Mouse (Mus musculus) CH12.LX (cell line): Measurements from ENCODE around the gene Evpl. TPM values are rescaled to one million over a fixed set of nuclear protein-coding genes. Genes with fewer than 3 reads are reported as not detected.
A peak's percentile ranks its signal among the peaks of the same experiment; 100 is the strongest.
"Not testable (repeated sequence)": the region's sequence is repeated elsewhere in the genome, so short reads cannot be mapped to it uniquely, and the experiment has no call there.

Experiments
- DNase-seq: peaks from one replicate; pipeline ENCODE4 v3.0.0-alpha.2; 2013; ENCODE audit errors: extremely low read depth
- H3K27ac ChIP-seq: 2 replicates; pipeline ENCODE4 v1.5.1; 2012; ENCODE audit warnings: low read depth, mild to moderate bottlenecking, control low read depth, moderate library complexity; ENCODE audit not compliant: insufficient read depth
- H3K27me3 ChIP-seq: replicated peaks from 2 replicates; pipeline ENCODE3; 2012; ENCODE audit warnings: inconsistent platforms
- H3K36me3 ChIP-seq, 2 experiments: replicated peaks in 1 of 2; 2 replicates each; pipeline versions ENCODE3 to v1.6.1; 2012; ENCODE audit warnings: inconsistent platforms in 1 of 2, low read length in 1 of 2, mild to moderate bottlenecking in 1 of 2, mixed read lengths in 1 of 2, moderate library complexity in 1 of 2; ENCODE audit not compliant: control insufficient read depth in 1 of 2, insufficient read depth in 1 of 2
- H3K4me1 ChIP-seq, 2 experiments: 2 replicates each; pipeline ENCODE4 v1.6.1; 2012; ENCODE audit warnings: inconsistent platforms in 1 of 2, moderate library complexity in 1 of 2; ENCODE audit not compliant: insufficient read depth in 2 of 2, control insufficient read depth in 1 of 2
- H3K4me2 ChIP-seq: 2 replicates; pipeline ENCODE4 v1.6.1; 2012; ENCODE audit warnings: low read depth, mild to moderate bottlenecking, control low read depth; ENCODE audit not compliant: poor library complexity, insufficient read depth, severe bottlenecking
- H3K4me3 ChIP-seq, 3 experiments: fragments of 150-350 bp in 1 of 3; sonication (generic) in 1 of 3; replicated peaks in 1 of 3; 2 replicates each; pipeline versions ENCODE3 to v1.5.1; 2011 to 2012; ENCODE audit warnings: low read depth in 2 of 3, low read length in 2 of 3, mild to moderate bottlenecking in 2 of 3, moderate library complexity in 2 of 3, control low read depth in 1 of 3, improper control_type of control experiment in 1 of 3, inconsistent platforms in 1 of 3, mixed read lengths in 1 of 3; ENCODE audit not compliant: poor library complexity in 1 of 3
- H3K79me2 ChIP-seq: replicated peaks from 2 replicates; pipeline ENCODE4 v1.6.1; 2012; ENCODE audit warnings: mild to moderate bottlenecking, moderate library complexity; ENCODE audit not compliant: control insufficient read depth, poor library complexity, insufficient read depth, severe bottlenecking; ENCODE audit errors: extremely low read depth
- H3K9ac ChIP-seq: 2 replicates; pipeline ENCODE4 v1.6.1; 2012; ENCODE audit warnings: low read depth, mild to moderate bottlenecking, control low read depth, moderate library complexity; ENCODE audit not compliant: insufficient read depth
- H3K9me3 ChIP-seq: replicated peaks from 2 replicates; pipeline ENCODE3; 2012; ENCODE audit warnings: low read length, inconsistent platforms, mixed read lengths
- BHLHE40 ChIP-seq: IDR thresholded peaks from 2 replicates; pipeline ENCODE4 v1.6.1; 2011; ENCODE audit warnings: mild to moderate bottlenecking, low read depth, low read length, improper control_type of control experiment
- CTCF ChIP-seq, 2 experiments: IDR thresholded peaks in 1 of 2; conservative IDR thresholded peaks in 1 of 2; 2 replicates each; pipeline ENCODE4 v1.5.1; 2011 to 2012; ENCODE audit warnings: low read depth in 2 of 2, low read length in 2 of 2, improper control_type of control experiment in 1 of 2, inconsistent platforms in 1 of 2, mild to moderate bottlenecking in 1 of 2, moderate library complexity in 1 of 2
- E2F4 ChIP-seq: IDR thresholded peaks from 2 replicates; pipeline ENCODE4 v1.6.1; 2011; ENCODE audit warnings: low read depth, low read length, improper control_type of control experiment; ENCODE audit not compliant: insufficient replicate concordance
- GABPA ChIP-seq: IDR thresholded peaks from 2 replicates; pipeline ENCODE4 v1.6.1; 2012; ENCODE audit warnings: low read depth, low read length, improper control_type of control experiment, inconsistent platforms; ENCODE audit not compliant: insufficient replicate concordance
- HCFC1 ChIP-seq: IDR thresholded peaks from 2 replicates; pipeline ENCODE4 v1.6.1; 2012; ENCODE audit warnings: low read depth, mild to moderate bottlenecking, inconsistent platforms, low read length, improper control_type of control experiment
- JUND ChIP-seq: conservative IDR thresholded peaks from 2 replicates; pipeline ENCODE4 v1.6.1; 2011; ENCODE audit warnings: low read depth, low read length, improper control_type of control experiment
- KAT2A ChIP-seq: IDR thresholded peaks from 2 replicates; pipeline ENCODE4 v1.6.1; 2012; ENCODE audit warnings: low read length, improper control_type of control experiment, inconsistent platforms; ENCODE audit not compliant: insufficient replicate concordance
- MAFK ChIP-seq: IDR thresholded peaks from 2 replicates; pipeline ENCODE4 v1.6.1; 2011; ENCODE audit warnings: low read length, improper control_type of control experiment; ENCODE audit not compliant: insufficient replicate concordance
- MAZ ChIP-seq: IDR thresholded peaks from 2 replicates; pipeline ENCODE4 v1.6.1; 2012; ENCODE audit warnings: low read depth, mild to moderate bottlenecking, inconsistent platforms, low read length, improper control_type of control experiment, moderate library complexity
- MEF2A ChIP-seq: IDR thresholded peaks from 2 replicates; pipeline ENCODE4 v1.6.1; 2014; ENCODE audit warnings: low read depth, mild to moderate bottlenecking, inconsistent platforms, low read length, improper control_type of control experiment, borderline replicate concordance
- MYC ChIP-seq: IDR thresholded peaks from 2 replicates; pipeline ENCODE4 v1.6.1; 2011; ENCODE audit warnings: low read depth, mild to moderate bottlenecking, improper control_type of control experiment, low read length
- NELFE ChIP-seq: IDR thresholded peaks from 2 replicates; pipeline ENCODE4 v1.6.1; 2011; ENCODE audit warnings: low read depth, low read length, improper control_type of control experiment
- PAX5 ChIP-seq: IDR thresholded peaks from 2 replicates; pipeline ENCODE4 v1.6.1; 2012; ENCODE audit warnings: low read length, inconsistent platforms, mixed read lengths
- POLR2A ChIP-seq: IDR thresholded peaks from 2 replicates; pipeline ENCODE4 v1.6.1; 2011; ENCODE audit warnings: low read depth, mild to moderate bottlenecking, improper control_type of control experiment, low read length
- POLR2AphosphoS2 ChIP-seq: IDR thresholded peaks from 2 replicates; pipeline ENCODE4 v1.6.1; 2011; ENCODE audit warnings: low read depth, low read length, improper control_type of control experiment
- RAD21 ChIP-seq: IDR thresholded peaks from 2 replicates; pipeline ENCODE4 v1.6.1; 2011; ENCODE audit warnings: low read depth, mild to moderate bottlenecking, low read length, improper control_type of control experiment, moderate library complexity
- RCOR1 ChIP-seq: conservative IDR thresholded peaks from 2 replicates; pipeline ENCODE4 v1.6.1; 2012; ENCODE audit warnings: low read depth, mild to moderate bottlenecking, inconsistent platforms, low read length, improper control_type of control experiment
- SIN3A ChIP-seq: IDR thresholded peaks from 2 replicates; pipeline ENCODE4 v1.6.1; 2012; ENCODE audit warnings: low read length, improper control_type of control experiment, inconsistent platforms
- TBP ChIP-seq: conservative IDR thresholded peaks from 2 replicates; pipeline ENCODE4 v1.6.1; 2011; ENCODE audit warnings: low read depth, low read length, improper control_type of control experiment
- TCF12 ChIP-seq: IDR thresholded peaks from 2 replicates; pipeline ENCODE4 v1.6.1; 2014; ENCODE audit warnings: low read depth, mild to moderate bottlenecking, inconsistent platforms, low read length, improper control_type of control experiment
- UBTF ChIP-seq: IDR thresholded peaks from 2 replicates; pipeline ENCODE4 v1.6.1; 2012; ENCODE audit warnings: low read depth, mild to moderate bottlenecking, inconsistent platforms, low read length, improper control_type of control experiment, moderate library complexity
- ZC3H11A ChIP-seq: IDR thresholded peaks from 2 replicates; pipeline ENCODE4 v1.6.1; 2012; ENCODE audit warnings: low read depth, mild to moderate bottlenecking, inconsistent platforms, low read length, improper control_type of control experiment
- dilution Hi-C: fragments of 300-500 bp; cut with MboI; formaldehyde crosslinking; loops from 2 replicates; pipeline ENCODE4 v1.14.3; 2020; ENCODE audit warnings: low sequenced_read_pairs; ENCODE audit not compliant: extremely low pct_unique_long_range_greater_than_20kb, extremely low pct_ligation_motif_present
- in situ Hi-C: fragments of 300-500 bp; cut with MboI; formaldehyde crosslinking; loops from 3 replicates; pipeline ENCODE4 v1.14.3; 2019; ENCODE audit warnings: low sequenced_read_pairs, low pct_ligation_motif_present, low pct_unique_long_range_greater_than_20kb, mixed read lengths
- polyA plus RNA-seq: library from polyadenylated mRNA; unstranded; fragments of >175 nt; gene quantifications from 2 replicates; pipeline ENCODE4 v1.2.1, GENCODE M21; 2012; ENCODE audit warnings: low read depth; ENCODE audit not compliant: insufficient read length
- total RNA-seq, 2 experiments: library from RNA; depleted of rRNA; stranded (reverse); fragments of 300-350 nt in 1 of 2; fragments of >200 nt in 1 of 2; gene quantifications; 2 replicates each; pipeline ENCODE4 v1.2.3; 2012 to 2014

Evpl gene
- total and polyA plus RNA-seq, 3 experiments: 0.21 to 0.23 TPM; not detected in 1

GRCm38 (mm10) chr11:116280751-116281663, 43.1 kb upstream of the Evpl start, which contains the start of gene Galr2:
Gene Galr2 (plus strand): TSS chr11:116280939.
- peaks cover 12 to 32% of the 10 kb centered on the region in 2 experiments for H3K4me1 ChIP-seq
- no peak for TF ChIP-seq HCFC1
- TF ChIP-seq NELFE: no peak
- TF ChIP-seq MAZ: no peak
- TF ChIP-seq POLR2AphosphoS2: no peak
- TF ChIP-seq, all 38 proteins: peak for 0
- peaks cover 16% of the 10 kb centered on the region for H3K9me3 ChIP-seq
- H3K4me2 ChIP-seq: no peak within 1 kb of the TSS
- no peak for DNase-seq
- H3K4me3 ChIP-seq: no peak within 1 kb of the TSS
- peaks cover 0 to 27% of the 10 kb centered on the region in 2 experiments for H3K36me3 ChIP-seq
- no peaks in the 10 kb centered on the region for H3K27me3 ChIP-seq
- H3K9ac ChIP-seq: no peak within 1 kb of the TSS
- no peaks in the 10 kb centered on the region for H3K79me2 ChIP-seq
- dilution Hi-C loops: no loop called here
- H3K27ac ChIP-seq: no peak within 1 kb of the TSS
- in situ Hi-C loops: no loop called here

- H3K4me3 ChIP-seq, dilution Hi-C loops: not testable (repeated sequence)
- H3K79me2 ChIP-seq: peaks cover 24% of the 10 kb centered on the region
Observed at GRCm38 (mm10) chr11:116277184-116277583, 39.3 kb upstream of the Evpl start.

GRCm38 (mm10) chr11:116274045-116274666, 36.3 kb upstream of the Evpl start, which contains the start of gene Srp68:
Gene Srp68 (minus strand): TSS chr11:116274217.
- Histone ChIP-seq H3K79me2 (peaks cover 54% of the 10 kb centered on the region), H3K9ac (peak within 1 kb of the TSS; percentile 79), H3K9me3 (no peaks in the 10 kb centered on the region), H3K4me1 (peaks cover 9 to 44% of the 10 kb centered on the region in 2 experiments), H3K4me2 (peak within 1 kb of the TSS; percentile 90), H3K4me3 (peak within 1 kb of the TSS; percentile 79 to 99 (median 89)), H3K27me3 (no peaks in the 10 kb centered on the region), H3K27ac (peak within 1 kb of the TSS; percentile 76), H3K36me3 (peaks cover 21 to 43% of the 10 kb centered on the region in 2 experiments)
- peak; percentile 95 for DNase-seq
- in situ Hi-C loops: loop anchor here (5.0 kb wide), 1 partner anchor 52 kb away; no protein-coding TSS in a partner anchor
- dilution Hi-C loops: no loop called here
- TF ChIP-seq JUND: no peak
- TF ChIP-seq PAX5: no peak
- peak; percentile 69; the same call in 1 of the 2 replicates for TF ChIP-seq POLR2AphosphoS2
- TF ChIP-seq MAFK: no peak
- no peak; the same call in 1 of the 2 replicates for TF ChIP-seq MYC
- TF ChIP-seq ZC3H11A: no peak
- TF ChIP-seq NELFE: peak; percentile 73; the same call in 1 of the 2 replicates
- TF ChIP-seq TCF12: peak; percentile 100
- TF ChIP-seq POLR2A: peak; percentile 99
- peak; percentile 92 for TF ChIP-seq HCFC1
- TF ChIP-seq MEF2A: no peak; the same call in 1 of the 2 replicates
- no peak for TF ChIP-seq RCOR1
- TF ChIP-seq CTCF (conservative IDR thresholded peaks at IDR 0.05 in 1 of 2, IDR thresholded peaks at IDR 0.05 in 1 of 2; ENCODE audit: low read depth in 2 of 2, low read length in 2 of 2): no peak
- peak; percentile 94 for TF ChIP-seq GABPA
- peak; percentile 88; the same call in 1 of the 2 replicates for TF ChIP-seq KAT2A
- peak; percentile 83; the same call in 1 of the 2 replicates for TF ChIP-seq UBTF
- no peak for TF ChIP-seq E2F4
- TF ChIP-seq BHLHE40: peak; percentile 66
- no peak for TF ChIP-seq RAD21
- peak; percentile 93 for TF ChIP-seq SIN3A

More at GRCm38 (mm10) chr11:116277184-116277583, 39.3 kb upstream of the Evpl start:
- in situ Hi-C loops, H3K27me3 ChIP-seq, H3K27ac ChIP-seq, H3K4me2 ChIP-seq, H3K9ac ChIP-seq, H3K9me3 ChIP-seq, DNase-seq: not testable (repeated sequence)
- H3K36me3 ChIP-seq: peaks cover 0 to 18% of the 10 kb centered on the region in 2 experiments
- peak; percentile 37; the same call in 1 of the 2 replicates for TF ChIP-seq TBP
- peaks cover 2 to 16% of the 10 kb centered on the region in 2 experiments; a peak in 3 of 4 replicates for H3K4me1 ChIP-seq
